Mouse (Mus musculus) ovary, adult 18-20 months (tissue): ENCODE data around the gene Celsr3.

Experiments
- DNase-seq: peaks from one replicate; pipeline ENCODE4 v3.0.0; 2022; ENCODE audit warnings: low spot score, mixed read lengths

Gene Celsr3

DNA sequence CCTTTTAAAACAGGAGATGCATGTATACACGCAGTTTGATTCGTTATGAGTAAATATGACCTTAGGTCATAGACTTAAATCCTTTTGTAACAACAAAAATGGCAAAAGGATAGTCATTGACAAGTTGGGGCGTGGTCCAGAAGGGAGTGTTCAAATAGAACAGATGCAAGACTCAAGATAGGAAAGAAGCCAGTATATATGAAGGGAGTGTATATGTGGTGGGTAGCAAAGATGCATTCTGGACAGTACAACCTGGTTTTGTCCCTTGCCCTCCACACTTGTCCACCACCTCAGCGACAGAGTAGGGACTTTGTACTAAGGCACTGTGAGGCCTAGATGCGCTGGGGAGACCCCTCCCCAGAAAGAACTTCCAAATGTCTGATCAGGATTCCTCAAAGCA, 18.4 kb upstream of the Celsr3 start:
- DNase-seq, result no peak

- peak; percentile 83 for DNase-seq
These were observed 17.9 kb upstream of the Celsr3 start, which contains the start of gene Nckipsd for GRCm38 (mm10) chr9:108808163-108808665. Gene Nckipsd, plus strand, starts transcription at chr9:108808368.

- DNase-seq, result no peak
These were observed 16.9 kb upstream of the Celsr3 start for GRCm38 (mm10) chr9:108809188-108809587.

DNA sequence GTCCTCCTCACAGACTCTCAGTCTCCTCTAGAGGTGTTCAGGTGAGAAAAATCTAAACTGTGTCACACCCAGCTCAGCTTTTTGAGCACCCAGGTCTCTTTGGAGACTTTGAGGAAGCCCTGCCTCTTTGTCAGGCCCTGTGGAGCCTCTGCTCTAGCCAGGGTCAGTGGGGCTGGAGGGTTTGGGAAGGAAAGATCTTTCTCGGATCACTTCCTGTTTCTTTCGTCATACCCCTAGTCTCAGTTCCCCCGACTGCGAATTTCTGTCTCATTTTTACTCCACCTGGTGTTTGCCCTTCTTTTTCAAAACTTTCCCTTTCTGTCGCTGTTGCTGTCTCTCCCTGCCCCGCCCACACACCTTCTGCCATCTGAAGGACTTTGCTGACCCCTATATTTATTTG, 16.4 kb upstream of the Celsr3 start:
- no peak for DNase-seq

DNA sequence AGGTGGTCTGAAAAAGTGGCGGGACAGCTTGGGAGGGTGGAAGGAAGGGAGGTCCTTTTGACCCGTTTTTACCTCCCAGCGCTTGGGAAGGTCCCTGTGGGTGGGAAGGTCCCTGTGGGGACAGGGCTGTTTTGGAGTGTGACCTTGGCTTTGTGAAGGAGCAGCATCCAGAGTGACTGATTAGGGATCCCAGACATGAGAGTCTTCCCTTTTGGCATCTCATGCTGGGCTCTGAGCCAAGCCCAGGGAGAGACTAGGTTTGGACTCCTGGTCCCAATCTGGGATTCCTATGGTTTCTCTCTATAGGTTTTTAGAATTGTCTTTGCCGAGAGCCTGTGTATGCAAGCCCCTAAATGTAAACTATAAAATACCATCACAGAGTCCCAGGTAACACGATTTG, 15.6 kb upstream of the Celsr3 start:
- no peak for DNase-seq

GRCm38 (mm10) chr9:108815557-108815956, 10.6 kb upstream of the Celsr3 start:
- no peak for DNase-seq

GRCm38 (mm10) chr9:108819495-108819894, 6.6 kb upstream of the Celsr3 start:
- DNase-seq, result no peak

DNA sequence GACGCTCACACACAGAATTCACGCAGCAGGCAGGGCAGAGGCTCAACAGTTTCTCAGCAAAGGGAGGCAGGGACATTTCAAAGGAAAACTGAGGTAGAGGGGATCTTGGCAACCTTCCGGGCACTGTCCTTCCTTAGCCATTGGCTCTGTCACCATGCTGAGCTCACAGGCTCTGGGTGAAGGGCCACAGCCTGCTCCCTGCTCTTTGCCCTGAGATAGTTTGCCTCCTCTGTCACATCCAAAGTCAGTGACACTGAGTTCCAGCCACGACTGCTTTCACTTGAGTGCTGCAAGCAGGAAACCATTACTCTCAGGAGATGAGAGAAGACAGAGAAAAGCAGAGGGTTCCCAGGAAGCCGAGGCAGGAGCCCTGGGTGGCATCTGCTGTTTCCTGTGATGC, 6.0 kb upstream of the Celsr3 start:
- no peak for DNase-seq

- no peak for DNase-seq
These were observed 1.9 kb upstream of the Celsr3 start for GRCm38 (mm10) chr9:108824144-108824685.

- DNase-seq, result no peak
These were observed 1.2 kb upstream of the Celsr3 start for GRCm38 (mm10) chr9:108824755-108825413.

DNA sequence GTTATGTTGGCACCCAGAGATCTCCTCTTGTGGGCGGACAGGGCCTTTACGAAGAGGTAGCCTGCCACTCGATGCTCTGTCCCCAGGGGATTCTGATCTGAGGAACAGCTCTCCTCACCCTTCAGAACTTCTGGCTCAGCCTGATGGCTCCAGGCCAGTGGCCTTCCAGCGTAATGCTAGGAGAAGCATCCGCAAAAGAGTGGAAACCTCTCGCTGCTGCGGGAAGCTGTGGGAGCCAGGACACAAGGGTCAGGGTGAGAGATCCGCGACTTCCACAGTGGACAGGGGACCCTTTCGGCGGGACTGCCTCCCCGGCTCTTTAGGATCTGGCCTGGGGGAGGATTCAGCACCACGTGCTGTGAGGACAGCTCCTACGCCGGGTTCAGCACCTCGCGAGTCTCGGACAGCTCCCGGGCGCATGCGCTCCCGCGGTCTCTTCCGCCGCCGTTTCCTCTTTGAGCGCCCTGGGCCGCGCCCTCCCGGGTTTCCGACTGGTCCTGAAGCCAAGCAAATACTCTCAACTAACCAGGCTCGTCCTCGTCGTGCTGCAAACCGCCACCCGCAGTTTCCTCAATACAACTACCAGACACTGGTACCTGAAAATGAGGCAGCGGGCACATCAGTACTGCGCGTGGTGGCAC, 700 bp downstream of the Celsr3 start:
- DNase-seq, result peak; percentile 42

GRCm38 (mm10) chr9:108827454-108827853, 1.3 kb downstream of the Celsr3 start:
- DNase-seq, result no peak

DNA sequence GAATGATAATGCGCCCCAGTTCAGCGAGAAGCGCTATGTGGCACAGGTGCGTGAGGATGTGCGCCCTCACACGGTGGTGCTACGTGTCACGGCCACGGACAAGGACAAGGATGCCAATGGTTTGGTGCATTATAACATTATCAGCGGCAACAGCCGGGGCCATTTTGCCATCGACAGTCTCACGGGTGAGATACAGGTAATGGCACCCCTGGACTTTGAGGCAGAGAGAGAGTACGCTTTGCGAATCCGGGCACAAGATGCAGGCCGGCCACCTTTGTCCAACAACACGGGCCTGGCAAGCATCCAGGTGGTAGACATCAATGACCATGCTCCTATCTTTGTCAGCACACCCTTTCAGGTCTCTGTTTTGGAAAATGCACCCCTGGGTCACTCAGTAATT, 1.8 kb downstream of the Celsr3 start:
- no peak for DNase-seq

DNA sequence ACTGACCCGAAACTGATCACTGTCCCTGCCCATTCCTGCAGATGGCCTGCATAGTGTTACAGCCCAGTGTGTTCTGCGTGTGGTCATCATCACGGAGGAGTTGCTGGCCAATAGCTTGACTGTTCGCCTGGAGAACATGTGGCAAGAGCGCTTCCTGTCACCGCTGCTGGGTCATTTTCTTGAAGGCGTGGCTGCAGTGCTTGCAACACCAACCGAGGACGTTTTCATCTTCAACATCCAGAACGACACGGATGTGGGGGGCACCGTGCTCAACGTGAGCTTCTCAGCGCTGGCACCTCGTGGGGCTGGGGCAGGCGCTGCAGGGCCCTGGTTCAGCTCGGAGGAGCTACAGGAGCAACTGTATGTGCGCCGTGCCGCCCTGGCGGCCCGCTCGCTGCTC, 5.5 kb downstream of the Celsr3 start:
- DNase-seq, result no peak

GRCm38 (mm10) chr9:108832390-108833108, 6.4 kb downstream of the Celsr3 start:
- DNase-seq, result peak; percentile 93

DNA sequence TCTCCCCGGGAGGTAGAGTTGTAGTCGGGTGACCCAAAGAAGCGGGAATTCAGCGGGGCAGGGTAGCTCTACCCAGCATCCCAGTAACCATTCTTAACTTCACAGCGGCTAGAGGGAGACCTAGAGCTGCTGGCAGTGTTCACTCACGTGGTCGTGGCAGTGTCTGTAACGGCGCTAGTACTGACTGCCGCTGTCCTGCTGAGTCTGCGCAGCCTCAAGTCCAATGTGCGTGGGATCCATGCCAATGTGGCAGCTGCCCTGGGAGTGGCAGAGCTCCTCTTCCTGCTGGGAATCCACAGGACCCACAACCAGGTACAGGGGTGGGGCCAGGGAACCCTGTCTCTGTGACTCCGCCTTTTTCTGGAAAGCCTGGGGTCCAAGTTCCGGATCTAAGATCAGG, 16.9 kb downstream of the Celsr3 start:
- no peak for DNase-seq

DNA sequence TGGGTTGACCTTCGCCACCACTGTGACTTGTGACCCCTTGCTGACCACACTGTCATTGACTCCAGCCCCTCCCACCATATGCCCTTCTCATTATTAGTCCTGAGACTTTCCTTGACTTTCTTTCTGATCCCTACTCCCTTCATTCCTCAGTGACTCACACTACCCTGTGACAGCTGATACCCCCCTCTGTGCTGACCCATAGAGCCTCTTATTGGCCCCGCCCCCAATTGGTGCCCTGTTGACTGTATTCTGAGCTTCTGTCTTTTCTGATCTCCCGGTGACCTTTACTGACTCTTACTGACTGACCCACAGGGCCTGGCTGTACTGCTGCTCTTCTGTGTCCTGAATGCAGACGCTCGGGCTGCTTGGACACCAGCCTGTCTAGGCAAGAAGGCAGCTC, 19.3 kb downstream of the Celsr3 start:
- DNase-seq, result no peak

DNA sequence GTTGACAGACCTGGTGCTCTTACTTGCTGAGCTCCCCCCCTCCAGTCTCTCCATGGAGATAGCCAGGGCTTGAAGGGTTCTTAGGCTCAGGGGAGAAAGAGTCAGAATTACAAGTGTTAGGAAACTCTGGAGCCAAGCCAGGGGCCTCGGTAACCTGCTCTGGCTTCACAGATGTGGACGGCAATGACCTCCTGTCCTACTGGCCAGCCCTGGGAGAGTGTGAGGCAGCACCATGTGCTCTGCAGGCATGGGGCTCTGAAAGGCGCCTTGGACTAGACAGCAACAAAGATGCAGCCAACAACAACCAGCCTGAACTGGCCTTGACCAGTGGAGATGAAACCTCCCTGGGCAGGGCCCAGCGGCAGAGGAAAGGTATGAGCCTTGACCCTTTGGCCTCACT, 21.3 kb downstream of the Celsr3 start:
- no peak for DNase-seq

GRCm38 (mm10) chr9:108848419-108848818, 22.3 kb downstream of the Celsr3 start:
- no peak for DNase-seq

DNA sequence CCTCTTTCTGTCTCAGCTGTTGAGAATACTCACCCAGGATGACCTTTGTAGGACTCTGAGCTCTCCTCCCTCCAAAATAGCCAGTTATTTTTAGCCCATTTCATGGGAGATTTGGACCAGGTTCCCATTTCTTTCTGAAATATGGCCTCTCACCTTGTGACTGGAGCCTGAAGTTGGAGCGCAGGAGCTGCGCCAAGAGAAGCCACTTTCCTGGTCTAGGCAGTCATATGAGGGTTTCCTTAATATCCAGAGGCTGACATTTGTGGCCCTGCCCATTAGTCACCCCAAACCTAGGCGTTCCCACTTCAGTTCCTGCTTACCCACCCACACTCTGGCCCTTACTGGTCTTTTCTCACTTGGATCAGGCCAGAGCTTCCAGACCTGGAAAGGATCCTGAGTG, 26.9 kb downstream of the Celsr3 start, which contains the start of gene Slc26a6:
Gene Slc26a6 (plus strand): TSS at position 308 of the 400 bp plus-strand sequence.
- DNase-seq, result no peak

GRCm38 (mm10) chr9:108853635-108854240, 27.6 kb downstream of the Celsr3 start:
- DNase-seq, result peak; percentile 89

- peak; percentile 80 for DNase-seq
These were observed 28.1 kb downstream of the Celsr3 start for GRCm38 (mm10) chr9:108854241-108854696.
